Mouse (Mus musculus) cerebellum, adult 2 months (tissue): ENCODE results near the gene Fam163b.

ENCODE experiments used
- CTCF ChIP-seq: fragments of 200-500 bp; IDR thresholded peaks from 2 replicates; pipeline ENCODE4 v1.5.1; 2011; ENCODE audit warnings: low read depth, mild to moderate bottlenecking, control low read depth, low read length, moderate library complexity, borderline replicate concordance; ENCODE audit not compliant: insufficient read depth
- POLR2A ChIP-seq: fragments of 200-500 bp; IDR thresholded peaks from 2 replicates; pipeline ENCODE4 v1.6.1; 2011; ENCODE audit warnings: low read length, control low read depth, borderline replicate concordance; ENCODE audit not compliant: insufficient read depth

GRCm38 (mm10) chr2:27067124-27067523, 75.2 kb downstream of the Fam163b start:
- TF ChIP-seq CTCF (no peak), POLR2A (no peak)
